Mouse (Mus musculus): ENCODE measurements around the gene Atp6v1e2. TPM values are rescaled to one million over a fixed set of nuclear protein-coding genes. Genes with fewer than 3 reads are reported as not detected.

Gene Atp6v1e2
- polyA plus RNA-seq (2015; fragmentation: Nextera tagmentation; extraction: Ambion mirVana), result 0.14 TPM in 1 of 2 replicates, not detected in the other

GRCm38 (mm10) chr17:86947840-86948796 is at the start of gene Atp6v1e2:
Gene Atp6v1e2 (minus strand): TSS chr17:86947897.
- DNase-seq (ENCODE audit: low spot score), result no peak
- Histone ChIP-seq H3K4me1 (replicated peaks; ENCODE audit: insufficient read depth, low read length) (no peaks in the 10 kb centered on the region), H3K9ac (ENCODE audit: low read depth, low read length) (no peak within 1 kb of the TSS), H3K4me3 (replicated peaks; ENCODE audit: low read depth, low read length) (no peak within 1 kb of the TSS), H3K27ac (no peak within 1 kb of the TSS), H3K27me3 (ENCODE audit: insufficient read depth, low read length) (no peaks in the 10 kb centered on the region), H3K4me2 (ENCODE audit: low read length) (no peak within 1 kb of the TSS), H3K36me3 (ENCODE audit: insufficient read depth, low read length) (no peaks in the 10 kb centered on the region), H3K9me3 (replicated peaks; ENCODE audit: low read length) (no peaks in the 10 kb centered on the region)
- TF ChIP-seq CTCF (IDR thresholded peaks at IDR 0.05; ENCODE audit: low read depth), result no peak
- no peak for ATAC-seq (replicated peaks; ENCODE audit: low FRiP score, low read depth)
- 79% methylated on average over 28 of the region's 28 CpGs for WGBS

DNA sequence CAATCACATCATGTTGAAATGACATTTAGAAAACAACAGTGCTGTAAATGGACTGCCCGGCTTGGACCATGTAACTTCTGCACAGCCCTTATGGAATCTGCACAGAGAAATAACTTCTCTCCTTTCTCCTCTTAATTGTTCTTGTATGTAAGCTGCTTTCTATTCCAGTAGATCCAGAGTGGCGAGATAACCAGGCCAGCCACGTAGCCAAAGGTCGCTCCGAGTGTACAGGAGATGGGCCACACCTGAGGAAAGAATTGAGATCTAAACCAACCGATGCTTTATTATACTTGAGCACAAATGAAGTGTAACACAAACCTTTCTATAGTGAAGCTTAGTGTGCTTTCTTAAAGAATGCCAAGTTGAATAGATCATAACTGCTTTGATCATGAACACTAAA is 49.6 kb upstream of the Atp6v1e2 start:
- DNase-seq (ENCODE audit: low spot score) (no peak), ATAC-seq (replicated peaks; ENCODE audit: low FRiP score, low read depth) (no peak)
- TF ChIP-seq CTCF (IDR thresholded peaks at IDR 0.05; ENCODE audit: low read depth), result no peak
- H3K9ac ChIP-seq (ENCODE audit: low read depth, low read length), result no peak overlapping the region
- WGBS, result 88% methylated on average over 6 of the region's 6 CpGs
- no peak overlapping the region for H3K4me3 ChIP-seq (replicated peaks; ENCODE audit: low read depth, low read length)
- no peaks in the 10 kb centered on the region for H3K4me1 ChIP-seq (replicated peaks; ENCODE audit: insufficient read depth, low read length)
- no peaks in the 10 kb centered on the region for H3K9me3 ChIP-seq (replicated peaks; ENCODE audit: low read length)
- H3K36me3 ChIP-seq (ENCODE audit: insufficient read depth, low read length), result peaks cover 25% of the 10 kb centered on the region
- no peaks in the 10 kb centered on the region for H3K27me3 ChIP-seq (ENCODE audit: insufficient read depth, low read length)
- H3K27ac ChIP-seq, result no peak overlapping the region
- H3K4me2 ChIP-seq (ENCODE audit: low read length), result no peak overlapping the region

- H3K4me3 ChIP-seq (replicated peaks; ENCODE audit: low read depth, low read length), result no peak overlapping the region
- H3K9me3 ChIP-seq (replicated peaks; ENCODE audit: low read length), result no peaks in the 10 kb centered on the region
- no peaks in the 10 kb centered on the region for H3K27me3 ChIP-seq (ENCODE audit: insufficient read depth, low read length)
- 0 out of 2 replicates have a peak, but pooled peaks cover 3% of the 10 kb centered on the region for H3K36me3 ChIP-seq (ENCODE audit: insufficient read depth, low read length)
- no peak overlapping the region for H3K27ac ChIP-seq
- WGBS, result 84% methylated on average over 8 of the region's 8 CpGs
- ATAC-seq (replicated peaks; ENCODE audit: low FRiP score, low read depth) (no peak), DNase-seq (ENCODE audit: low spot score) (no peak)
- peaks cover 7% of the 10 kb centered on the region; the same call in 1 of the 2 replicates for H3K4me1 ChIP-seq (replicated peaks; ENCODE audit: insufficient read depth, low read length)
- H3K4me2 ChIP-seq (ENCODE audit: low read length), result no peak overlapping the region
- no peak overlapping the region for H3K9ac ChIP-seq (ENCODE audit: low read depth, low read length)
- TF ChIP-seq CTCF (IDR thresholded peaks at IDR 0.05; ENCODE audit: low read depth), result no peak
These were observed 43.6 kb upstream of the Atp6v1e2 start for GRCm38 (mm10) chr17:86991306-86991705.

GRCm38 (mm10) chr17:86988601-86989184 is 41.0 kb upstream of the Atp6v1e2 start:
- Histone ChIP-seq H3K4me3 (replicated peaks; ENCODE audit: low read depth, low read length) (no peak overlapping the region), H3K9ac (ENCODE audit: low read depth, low read length) (no peak overlapping the region), H3K27me3 (ENCODE audit: insufficient read depth, low read length) (no peaks in the 10 kb centered on the region), H3K36me3 (ENCODE audit: insufficient read depth, low read length) (no peaks in the 10 kb centered on the region), H3K27ac (no peak overlapping the region), H3K9me3 (replicated peaks; ENCODE audit: low read length) (no peaks in the 10 kb centered on the region), H3K4me1 (replicated peaks; ENCODE audit: insufficient read depth, low read length) (peaks cover 7% of the 10 kb centered on the region; the same call in 1 of the 2 replicates), H3K4me2 (ENCODE audit: low read length) (no peak overlapping the region)
- ATAC-seq (replicated peaks; ENCODE audit: low FRiP score, low read depth) (no peak), DNase-seq (ENCODE audit: low spot score) (no peak)
- TF ChIP-seq CTCF (IDR thresholded peaks at IDR 0.05; ENCODE audit: low read depth), result no peak
- 65% methylated on average over 6 of the region's 6 CpGs for WGBS

DNA sequence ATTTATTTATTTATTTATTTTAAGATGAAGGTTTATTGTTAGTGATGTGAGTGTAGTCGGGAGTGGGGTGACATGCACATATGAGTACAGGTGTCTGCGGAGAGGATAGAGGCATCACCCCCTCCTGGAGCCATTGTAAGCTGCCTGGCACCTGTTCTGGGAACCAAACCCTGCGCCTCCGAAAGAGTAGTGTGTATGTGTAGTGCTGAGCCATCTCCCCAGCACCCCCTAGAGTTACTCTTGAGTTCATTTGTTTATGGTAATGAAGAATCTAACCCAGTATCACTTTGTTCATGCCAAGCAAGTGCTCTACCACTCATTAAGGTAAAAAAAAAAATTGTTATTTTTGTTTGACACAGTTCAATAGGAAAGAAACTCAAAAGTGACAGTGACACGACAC is 40.5 kb upstream of the Atp6v1e2 start:
- Histone ChIP-seq H3K4me2 (ENCODE audit: low read length) (no peak overlapping the region), H3K27me3 (ENCODE audit: insufficient read depth, low read length) (no peaks in the 10 kb centered on the region), H3K4me1 (replicated peaks; ENCODE audit: insufficient read depth, low read length) (peaks cover 7% of the 10 kb centered on the region; the same call in 1 of the 2 replicates), H3K27ac (no peak overlapping the region), H3K4me3 (replicated peaks; ENCODE audit: low read depth, low read length) (no peak overlapping the region), H3K36me3 (ENCODE audit: insufficient read depth, low read length) (no peaks in the 10 kb centered on the region), H3K9ac (ENCODE audit: low read depth, low read length) (no peak overlapping the region), H3K9me3 (replicated peaks; ENCODE audit: low read length) (no peaks in the 10 kb centered on the region)
- 84% methylated on average over 5 of the region's 5 CpGs for WGBS
- DNase-seq (ENCODE audit: low spot score) (no peak), ATAC-seq (replicated peaks; ENCODE audit: low FRiP score, low read depth) (no peak)
- no peak for TF ChIP-seq CTCF (IDR thresholded peaks at IDR 0.05; ENCODE audit: low read depth)

- WGBS, result 45% methylated on average over 17 of the region's 17 CpGs
- Histone ChIP-seq H3K4me2 (ENCODE audit: low read length) (peak overlapping the region; percentile 14; the same call in 1 of the 2 replicates), H3K9ac (ENCODE audit: low read depth, low read length) (0 out of 2 replicates have a peak overlapping the region, but pooled peaks have one; percentile 14), H3K27me3 (ENCODE audit: insufficient read depth, low read length) (no peaks in the 10 kb centered on the region), H3K36me3 (ENCODE audit: insufficient read depth, low read length) (no peaks in the 10 kb centered on the region), H3K4me1 (replicated peaks; ENCODE audit: insufficient read depth, low read length) (peaks cover 7% of the 10 kb centered on the region; the same call in 1 of the 2 replicates), H3K27ac (peak overlapping the region; percentile 38; the same call in 1 of the 2 replicates), H3K9me3 (replicated peaks; ENCODE audit: low read length) (no peaks in the 10 kb centered on the region), H3K4me3 (replicated peaks; ENCODE audit: low read depth, low read length) (no peak overlapping the region)
- ATAC-seq (replicated peaks; ENCODE audit: low FRiP score, low read depth), result no peak
- TF ChIP-seq CTCF (IDR thresholded peaks at IDR 0.05; ENCODE audit: low read depth), result no peak
- DNase-seq (ENCODE audit: low spot score), result peak; percentile 39
These were observed 38.9 kb upstream of the Atp6v1e2 start for GRCm38 (mm10) chr17:86986449-86987138.
